Mouse (Mus musculus) midbrain, embryonic 11.5 days (tissue): ENCODE measurements at regions not wholly inside any gene's neighbourhood (a gene's known extent, or its start where the extent isn't known, plus 50 kb on each side); places are given as distances from the start of the nearest gene placed in this dataset.

ENCODE experiments used
- ATAC-seq: fragments of 200-750 bp; cut with Nextera tagmentation; 2 replicates; pipeline ENCODE4 v1.8.0; 2017; ENCODE audit warnings: moderate TSS enrichment, moderate library complexity; ENCODE audit not compliant: low FRiP score
- DNase-seq: peaks from one replicate; pipeline ENCODE4 v3.0.0; 2015; ENCODE audit warnings: low spot score; ENCODE audit errors: missing footprints
- H3K27ac ChIP-seq: fragments of 300-500 bp; sonication (generic); 2 replicates; pipeline ENCODE4 v1.5.1; 2014; ENCODE audit warnings: low read depth, low read length
- H3K27me3 ChIP-seq: fragments of 300-500 bp; sonication (generic); 2 replicates; pipeline ENCODE4 v1.6.1; 2014; ENCODE audit warnings: mild to moderate bottlenecking, low read length, moderate library complexity, mixed read lengths; ENCODE audit not compliant: control insufficient read depth, insufficient read depth
- H3K36me3 ChIP-seq: fragments of 300-500 bp; sonication (generic); 2 replicates; pipeline ENCODE4 v1.6.1; 2014; ENCODE audit warnings: mild to moderate bottlenecking, low read length, moderate library complexity, mixed read lengths; ENCODE audit not compliant: control insufficient read depth, insufficient read depth
- H3K4me1 ChIP-seq: fragments of 300-500 bp; sonication (generic); 2 replicates; pipeline ENCODE4 v1.6.1; 2014; ENCODE audit warnings: low read length; ENCODE audit not compliant: control insufficient read depth, insufficient read depth
- H3K4me2 ChIP-seq: fragments of 300-500 bp; sonication (generic); 2 replicates; pipeline ENCODE4 v1.6.1; 2014; ENCODE audit warnings: mild to moderate bottlenecking, moderate library complexity
- H3K4me3 ChIP-seq: fragments of 300-500 bp; sonication (generic); 2 replicates; pipeline ENCODE4 v1.5.1; 2014; ENCODE audit warnings: low read depth, low read length
- H3K9ac ChIP-seq: fragments of 300-500 bp; sonication (generic); 2 replicates; pipeline ENCODE4 v1.6.1; 2014; ENCODE audit warnings: low read length
- H3K9me3 ChIP-seq: fragments of 300-500 bp; sonication (generic); 2 replicates; pipeline ENCODE4 v1.6.1; 2016; ENCODE audit warnings: low read length; ENCODE audit not compliant: control insufficient read depth
- WGBS: fragments of 180-500 bp; shearing (Covaris S2); extraction: QIAGEN DNeasy Blood & Tissue Kit; methylation state at CpG from one replicate; pipeline ENCODE4 v1.1.7; 2014; 5-methylcytosine and 5-hydroxymethylcytosine counted together

DNA sequence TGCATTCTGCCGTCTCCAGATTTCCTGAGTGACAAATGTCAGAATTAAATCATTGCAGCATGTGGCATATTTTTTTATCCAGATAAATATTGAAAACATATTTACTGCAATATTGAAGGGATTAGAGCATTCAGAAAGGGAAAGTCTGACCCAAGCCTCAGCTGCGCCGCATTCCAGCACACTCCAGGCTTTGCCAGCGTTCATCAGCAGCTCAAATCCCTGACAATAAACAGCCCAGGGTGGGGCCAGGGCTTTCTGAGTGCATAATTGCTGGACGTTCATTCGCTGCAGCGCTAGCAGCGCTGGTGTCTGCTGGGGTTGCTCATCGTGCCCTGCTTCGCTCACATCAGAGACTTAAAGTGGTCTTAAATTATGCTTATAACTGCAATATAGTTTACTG, 556.6 kb downstream of the Fat4 start:
- DNase-seq (no peak), ATAC-seq (peak; percentile 58; the same call in 1 of the 2 replicates)
- Histone ChIP-seq H3K4me2 (no peak overlapping the region), H3K27me3 (no peaks in the 10 kb centered on the region), H3K9me3 (no peaks in the 10 kb centered on the region), H3K27ac (no peak overlapping the region), H3K4me1 (no peaks in the 10 kb centered on the region), H3K36me3 (no peaks in the 10 kb centered on the region), H3K4me3 (no peak overlapping the region), H3K9ac (no peak overlapping the region)
- 72% methylated on average over 10 of the region's 10 CpGs for WGBS

DNA sequence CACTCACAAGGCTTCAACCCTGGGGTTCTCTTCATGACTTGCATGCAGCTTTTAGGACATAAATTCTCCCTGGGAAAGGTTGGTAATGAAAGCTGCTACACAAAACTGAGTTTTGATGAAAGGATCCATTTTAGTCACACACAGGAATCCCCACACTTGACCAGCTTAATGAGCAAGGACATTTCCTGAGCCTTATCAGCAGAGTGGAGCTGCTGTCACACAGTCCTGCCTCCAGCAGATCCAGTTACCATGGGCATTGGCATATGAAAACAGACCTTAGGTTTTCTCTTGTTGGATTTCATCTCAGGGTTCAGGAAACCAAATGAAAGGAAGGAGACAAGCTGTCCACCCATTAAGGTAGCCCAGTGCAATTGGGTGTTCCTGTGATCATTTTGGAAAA, 568.9 kb downstream of the Fat4 start:
- no peak overlapping the region for H3K27ac ChIP-seq
- no peak overlapping the region for H3K4me3 ChIP-seq
- H3K27me3 ChIP-seq = no peaks in the 10 kb centered on the region
- no peak overlapping the region for H3K4me2 ChIP-seq
- no peaks in the 10 kb centered on the region for H3K4me1 ChIP-seq
- H3K36me3 ChIP-seq = no peaks in the 10 kb centered on the region
- no peak for ATAC-seq
- no peak for DNase-seq
- H3K9me3 ChIP-seq = no peaks in the 10 kb centered on the region
- H3K9ac ChIP-seq = no peak overlapping the region

DNA sequence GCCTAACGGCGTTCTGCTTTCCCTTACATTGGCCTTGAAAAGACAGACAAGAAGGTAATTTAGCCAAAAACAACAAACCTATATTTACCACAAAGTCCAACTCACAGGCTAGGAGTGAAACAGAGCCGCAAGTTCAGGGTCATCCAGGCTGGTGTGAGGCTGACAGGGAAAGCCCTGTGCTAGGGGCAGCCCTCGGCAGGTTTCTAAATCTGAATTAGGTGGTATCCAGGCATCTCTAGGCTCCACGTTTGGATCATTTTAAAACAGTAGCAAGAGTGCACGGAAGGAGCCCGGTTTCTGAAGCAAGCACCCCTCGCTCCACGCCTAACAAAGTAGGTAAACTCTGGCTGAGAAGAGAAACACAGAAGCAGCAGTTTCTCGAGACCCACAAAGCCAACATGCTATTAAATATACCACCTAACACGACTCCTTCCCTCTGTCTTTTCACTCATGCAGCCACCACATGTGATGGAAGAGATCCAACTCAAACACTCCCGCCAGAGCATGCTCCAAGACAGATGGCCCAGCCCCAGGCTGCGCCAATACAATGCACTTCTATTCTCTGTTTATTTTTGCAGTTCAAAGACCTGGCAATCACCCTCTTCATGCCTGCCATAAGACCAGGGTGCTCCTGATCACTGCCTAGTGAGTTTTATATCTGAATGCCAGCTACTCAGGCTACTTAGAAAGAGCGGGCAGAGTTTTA, 573.6 kb downstream of the Fat4 start:
- Histone ChIP-seq H3K4me3 (no peak overlapping the region), H3K27ac (no peak overlapping the region), H3K4me2 (no peak overlapping the region), H3K9ac (no peak overlapping the region), H3K36me3 (no peaks in the 10 kb centered on the region), H3K27me3 (no peaks in the 10 kb centered on the region), H3K9me3 (no peaks in the 10 kb centered on the region), H3K4me1 (no peaks in the 10 kb centered on the region)
- ATAC-seq = no peak
- no peak for DNase-seq
- WGBS = 76% methylated on average over 14 of the region's 14 CpGs

DNA sequence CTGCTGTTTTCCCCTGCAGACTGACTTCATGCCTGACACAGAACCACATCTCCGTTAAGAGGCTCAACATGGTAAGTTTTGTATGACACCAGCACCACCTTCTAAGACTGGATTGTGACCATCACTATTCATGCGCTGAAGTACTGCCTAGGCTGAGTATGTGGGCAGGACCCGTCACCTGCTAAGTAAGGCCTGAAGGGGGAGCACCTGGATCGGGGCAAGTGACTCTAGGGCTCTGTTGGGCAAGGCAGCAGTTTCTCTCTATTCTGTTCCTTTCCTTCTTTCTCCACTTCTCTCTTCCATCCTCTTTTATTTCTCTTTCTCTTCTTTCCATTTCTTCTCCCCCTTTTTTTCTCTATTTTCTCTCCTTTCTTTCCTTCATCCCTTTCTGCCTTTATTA, 574.8 kb downstream of the Fat4 start:
- ATAC-seq = no peak
- H3K9ac ChIP-seq = no peak overlapping the region

DNA sequence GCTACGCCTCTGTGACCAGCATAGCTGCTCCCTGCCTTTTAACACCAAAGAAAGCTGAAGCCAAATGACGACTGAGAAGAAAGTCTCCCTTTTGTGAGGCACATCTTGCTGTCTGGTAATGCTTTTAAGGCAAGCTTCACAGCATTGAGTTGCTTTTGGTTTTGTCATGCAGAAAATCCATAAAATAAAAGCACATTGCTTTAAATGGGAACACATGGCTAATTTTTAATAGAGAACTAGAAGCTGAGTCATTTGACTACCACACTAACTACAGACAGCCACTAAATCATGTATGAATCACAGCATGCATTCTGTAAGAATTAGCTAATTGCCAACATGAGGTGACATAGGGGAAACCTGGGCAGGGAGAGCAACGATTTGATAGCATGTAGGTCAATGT, 579.1 kb downstream of the Fat4 start:
- Histone ChIP-seq H3K27me3 (no peaks in the 10 kb centered on the region), H3K9ac (no peak overlapping the region), H3K27ac (no peak overlapping the region), H3K4me2 (no peak overlapping the region), H3K36me3 (no peaks in the 10 kb centered on the region), H3K9me3 (no peaks in the 10 kb centered on the region), H3K4me3 (no peak overlapping the region), H3K4me1 (no peaks in the 10 kb centered on the region)
- 76% methylated on average over 3 of the region's 3 CpGs for WGBS
- DNase-seq (no peak), ATAC-seq (no peak)

More for the DNA sequence above, 574.8 kb downstream of the Fat4 start:
- no peaks in the 10 kb centered on the region for H3K27me3 ChIP-seq
- no peak overlapping the region for H3K27ac ChIP-seq
- no peaks in the 10 kb centered on the region for H3K9me3 ChIP-seq
- WGBS = 93% methylated on average over 4 of the region's 4 CpGs
- no peak overlapping the region for H3K4me2 ChIP-seq
- DNase-seq = no peak
- H3K4me3 ChIP-seq = no peak overlapping the region
- no peaks in the 10 kb centered on the region for H3K36me3 ChIP-seq
- H3K4me1 ChIP-seq = no peaks in the 10 kb centered on the region

DNA sequence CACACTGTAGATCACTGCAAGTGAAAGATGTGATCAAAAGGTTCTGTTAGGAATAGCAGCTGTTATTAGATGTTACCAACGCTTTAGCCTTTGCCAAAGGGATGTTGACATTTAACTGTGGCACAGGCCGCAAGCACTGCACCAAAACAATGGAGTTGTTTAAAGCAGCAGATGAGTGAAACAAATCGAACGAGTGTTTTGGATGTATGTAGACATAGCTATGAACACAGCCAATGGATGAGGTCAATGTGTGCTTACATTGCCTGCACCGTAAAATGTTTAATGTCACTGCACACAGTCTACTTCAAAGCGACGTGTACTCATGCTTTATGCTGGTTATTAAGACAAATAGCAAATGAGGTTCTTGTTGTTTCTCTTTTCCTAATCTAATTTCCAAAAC, 602.7 kb downstream of the Fat4 start:
- no peaks in the 10 kb centered on the region for H3K4me1 ChIP-seq
- DNase-seq = no peak
- WGBS = 91% methylated on average over 7 of the region's 7 CpGs
- H3K27me3 ChIP-seq = no peaks in the 10 kb centered on the region
- no peak for ATAC-seq
- no peak overlapping the region for H3K4me2 ChIP-seq
- H3K36me3 ChIP-seq = no peaks in the 10 kb centered on the region
- H3K9me3 ChIP-seq = no peaks in the 10 kb centered on the region
- H3K27ac ChIP-seq = no peak overlapping the region
- no peak overlapping the region for H3K9ac ChIP-seq
- H3K4me3 ChIP-seq = no peak overlapping the region

DNA sequence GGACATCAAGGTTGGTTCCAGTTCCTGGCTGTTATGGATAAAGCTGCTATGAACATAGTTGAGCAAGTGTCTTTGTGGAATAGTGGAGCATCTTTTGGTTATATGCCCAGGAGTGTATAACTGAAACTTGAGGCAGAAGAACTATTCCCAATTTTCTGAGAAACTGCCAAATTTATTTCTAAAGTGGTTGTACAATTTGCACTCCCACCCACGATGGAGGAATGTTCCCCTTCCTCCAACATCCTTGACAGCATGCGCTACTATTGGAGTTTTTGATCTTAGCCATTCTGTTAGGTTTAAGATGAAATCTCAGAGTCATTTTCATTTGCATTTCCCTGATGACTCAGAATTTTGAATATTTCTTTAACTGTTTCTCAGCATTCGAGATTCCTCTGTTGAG, 607.6 kb downstream of the Fat4 start:
- no peak overlapping the region for H3K9ac ChIP-seq
- no peaks in the 10 kb centered on the region for H3K36me3 ChIP-seq
- no peaks in the 10 kb centered on the region for H3K4me1 ChIP-seq
- DNase-seq (no peak), ATAC-seq (no peak)
- H3K27ac ChIP-seq = no peak overlapping the region
- H3K4me3 ChIP-seq = no peak overlapping the region
- WGBS = 90% methylated on average over 3 of the region's 3 CpGs
- no peaks in the 10 kb centered on the region for H3K9me3 ChIP-seq
- no peaks in the 10 kb centered on the region for H3K27me3 ChIP-seq
- H3K4me2 ChIP-seq = no peak overlapping the region

DNA sequence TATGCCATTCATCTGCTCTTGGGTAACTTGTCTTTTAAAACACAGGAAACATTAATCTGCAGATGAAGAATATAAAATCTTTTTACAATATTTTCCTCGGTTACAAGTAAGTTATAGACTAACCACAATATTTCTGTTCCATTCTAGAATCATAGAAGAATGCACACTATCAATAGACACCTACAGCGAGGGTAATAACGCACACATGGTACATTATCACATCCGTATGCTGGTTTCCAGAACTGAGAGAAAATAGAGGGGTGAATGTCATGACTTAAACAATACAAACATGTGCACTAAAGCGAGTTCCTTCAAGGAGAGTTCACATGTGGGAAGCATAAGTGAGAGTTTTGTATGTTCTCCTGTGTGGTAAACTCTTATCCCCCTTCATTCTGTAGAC, 641.3 kb downstream of the Fat4 start:
- Histone ChIP-seq H3K27ac (no peak overlapping the region), H3K27me3 (no peaks in the 10 kb centered on the region), H3K4me3 (no peak overlapping the region), H3K36me3 (no peaks in the 10 kb centered on the region), H3K4me2 (no peak overlapping the region), H3K9ac (no peak overlapping the region), H3K9me3 (no peaks in the 10 kb centered on the region), H3K4me1 (no peaks in the 10 kb centered on the region)
- no peak for ATAC-seq
- 86% methylated on average over 5 of the region's 5 CpGs for WGBS
- no peak for DNase-seq

DNA sequence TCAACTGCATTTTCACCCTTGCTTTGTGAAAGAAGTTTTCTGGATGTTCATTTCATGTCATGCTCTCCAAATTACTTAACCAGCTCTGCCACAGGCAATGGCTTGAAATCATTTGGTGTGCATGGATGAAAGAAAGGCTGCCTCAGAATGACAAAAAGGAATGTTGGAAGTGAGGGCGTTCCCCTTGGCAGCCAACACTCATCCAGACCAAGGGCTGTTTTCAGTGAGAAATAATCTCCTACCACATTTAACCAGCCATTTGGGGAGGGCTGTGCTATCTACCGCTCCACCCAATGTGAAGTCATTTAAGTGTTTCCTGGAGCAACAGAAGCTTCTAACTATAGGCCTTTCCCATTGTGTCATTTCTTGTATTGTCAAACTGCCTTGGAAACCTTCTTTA, 650.8 kb downstream of the Fat4 start:
- Histone ChIP-seq H3K4me3 (no peak overlapping the region), H3K4me2 (no peak overlapping the region), H3K27ac (no peak overlapping the region), H3K27me3 (no peaks in the 10 kb centered on the region), H3K9me3 (no peaks in the 10 kb centered on the region), H3K4me1 (no peaks in the 10 kb centered on the region), H3K9ac (no peak overlapping the region), H3K36me3 (no peaks in the 10 kb centered on the region)
- ATAC-seq (no peak), DNase-seq (no peak)
- WGBS = 89% methylated on average over 2 of the region's 2 CpGs
